Mouse (Mus musculus) megakaryocyte progenitor cell, adult 5-6 weeks (primary cell): Measurements from ENCODE around the gene Rgs8. TPM values are rescaled to one million over a fixed set of nuclear protein-coding genes. Genes with fewer than 3 reads are reported as not detected.

Experiments used
- ATAC-seq: replicated peaks from 2 replicates; pipeline ENCODE4 v1.8.0; 2016; ENCODE audit warnings: mild to moderate bottlenecking, moderate TSS enrichment, inconsistent platforms; ENCODE audit not compliant: poor library complexity
- total RNA-seq, 2 experiments: library from RNA; stranded (forward) in 1 of 2; stranded (reverse) in 1 of 2; fragments of 157-497, 149-512 nt in 1 of 2; fragments of 200-1000 nt in 1 of 2; gene quantifications; 2 replicates each; pipeline versions ENCODE4 v1.2.3 to v1.2.4; 2015 to 2017

Rgs8 gene
- total RNA-seq, 2 experiments from 2014 or later: 0.25 to 1.1 TPM

DNA sequence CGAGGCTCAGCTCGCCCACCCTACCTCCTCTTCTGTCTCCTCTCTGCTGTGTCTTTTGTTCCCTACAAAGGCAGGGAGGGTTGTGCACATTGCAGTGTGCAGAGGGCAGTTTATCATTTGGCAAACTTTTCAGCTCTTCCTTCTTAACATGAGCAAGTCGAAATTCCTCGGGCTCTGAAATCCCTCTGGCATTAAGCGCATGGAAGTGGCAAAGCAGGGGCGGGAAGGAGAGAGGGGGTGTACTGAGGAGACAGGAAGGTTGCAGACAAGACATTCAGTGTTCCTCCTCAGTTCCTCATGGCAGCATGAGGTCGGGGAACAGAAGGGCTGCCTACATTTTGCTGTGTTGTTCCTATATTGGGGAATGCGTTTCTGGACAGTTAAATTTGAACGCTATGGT is 19.9 kb downstream of the Rgs8 start:
- no peak for ATAC-seq

GRCm38 (mm10) chr1:153673900-153674299 is 21.1 kb downstream of the Rgs8 start:
- ATAC-seq: no peak

DNA sequence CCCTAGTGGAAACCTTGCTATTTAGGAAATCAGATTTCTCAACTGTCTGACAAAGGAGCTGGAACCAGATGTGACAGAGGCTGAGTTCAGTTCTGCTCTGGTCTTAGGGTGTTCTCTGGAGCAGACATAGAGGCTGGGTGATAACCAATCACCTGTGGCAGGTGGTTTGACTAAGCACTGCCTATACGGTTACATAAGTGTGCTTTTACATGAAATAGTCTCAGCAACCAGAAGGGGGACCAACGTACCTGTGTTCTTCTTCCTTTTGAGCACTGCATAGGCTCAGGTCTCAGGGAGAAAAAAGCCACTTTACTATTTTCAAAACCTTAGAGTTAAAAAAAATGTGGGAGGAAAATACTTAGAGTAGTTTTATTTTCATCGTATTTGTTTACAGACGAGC is 22.8 kb downstream of the Rgs8 start:
- no peak for ATAC-seq

GRCm38 (mm10) chr1:153677635-153678034 is 24.8 kb downstream of the Rgs8 start:
- no peak for ATAC-seq

- ATAC-seq: no peak
Measured at GRCm38 (mm10) chr1:153679147-153679546, 26.3 kb downstream of the Rgs8 start.

- ATAC-seq: no peak
Measured at GRCm38 (mm10) chr1:153679653-153680052, 26.8 kb downstream of the Rgs8 start.

- no peak for ATAC-seq
Measured at GRCm38 (mm10) chr1:153680363-153680762, 27.5 kb downstream of the Rgs8 start.

GRCm38 (mm10) chr1:153681036-153681435 is 28.2 kb downstream of the Rgs8 start:
- ATAC-seq: no peak

- no peak for ATAC-seq
Measured at GRCm38 (mm10) chr1:153683190-153683589, 30.4 kb downstream of the Rgs8 start.

DNA sequence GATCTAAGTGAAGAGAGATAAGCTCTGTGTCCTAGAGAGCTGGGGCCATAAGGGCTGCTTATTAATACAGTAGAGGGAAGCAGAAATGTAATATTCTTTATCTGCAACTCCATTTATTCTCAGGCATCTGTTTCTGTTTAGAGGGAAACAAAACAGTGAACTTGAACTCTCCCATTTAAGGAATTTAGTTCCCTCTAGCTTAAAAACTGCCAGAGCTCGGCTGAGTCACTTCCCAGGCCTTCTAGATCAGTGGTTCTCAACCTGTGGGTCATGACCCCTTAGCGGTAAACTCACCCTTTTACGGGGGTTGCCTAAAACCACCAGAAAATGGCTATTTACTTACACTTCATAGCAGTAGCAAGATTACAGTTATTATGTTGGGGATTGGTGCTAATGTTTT is 32.8 kb downstream of the Rgs8 start:
- no peak for ATAC-seq

- no peak for ATAC-seq
Measured at GRCm38 (mm10) chr1:153692526-153692925, 39.7 kb downstream of the Rgs8 start.

DNA sequence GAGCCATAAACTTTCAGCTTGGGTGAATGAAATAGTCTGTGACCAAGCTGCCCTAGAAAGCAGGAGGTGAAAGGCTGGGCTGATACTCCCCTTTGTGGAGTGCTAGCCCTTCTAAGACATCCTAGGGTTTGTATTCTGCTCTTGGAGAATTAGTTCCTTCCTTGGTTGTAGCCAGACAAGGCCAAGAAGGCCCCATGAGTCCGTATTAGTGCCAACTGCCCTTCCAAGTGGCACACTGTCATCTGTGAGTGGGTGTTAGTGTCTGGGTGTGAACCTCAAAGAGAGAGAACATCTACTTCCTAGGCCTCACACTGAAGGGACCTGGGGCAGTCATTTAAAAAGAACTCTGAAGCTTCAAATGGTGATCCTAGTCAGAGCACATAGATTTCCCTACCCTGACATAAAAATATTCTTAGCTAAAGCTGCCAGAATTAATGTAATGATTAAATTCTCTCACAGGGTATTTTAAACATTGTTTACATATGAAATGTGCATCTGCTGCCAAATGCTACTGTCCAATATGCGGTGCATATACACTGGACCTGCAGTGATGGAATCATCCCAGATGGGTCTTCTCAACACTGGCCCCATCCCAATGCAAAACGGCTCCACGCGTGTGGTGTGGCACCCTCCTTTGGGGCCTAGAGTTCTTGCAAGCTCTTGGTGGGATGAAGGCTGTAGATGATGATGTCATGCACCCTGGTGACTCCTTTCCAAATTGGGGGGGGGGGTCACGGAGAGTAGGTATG is 41.7 kb downstream of the Rgs8 start:
- ATAC-seq: no peak

DNA sequence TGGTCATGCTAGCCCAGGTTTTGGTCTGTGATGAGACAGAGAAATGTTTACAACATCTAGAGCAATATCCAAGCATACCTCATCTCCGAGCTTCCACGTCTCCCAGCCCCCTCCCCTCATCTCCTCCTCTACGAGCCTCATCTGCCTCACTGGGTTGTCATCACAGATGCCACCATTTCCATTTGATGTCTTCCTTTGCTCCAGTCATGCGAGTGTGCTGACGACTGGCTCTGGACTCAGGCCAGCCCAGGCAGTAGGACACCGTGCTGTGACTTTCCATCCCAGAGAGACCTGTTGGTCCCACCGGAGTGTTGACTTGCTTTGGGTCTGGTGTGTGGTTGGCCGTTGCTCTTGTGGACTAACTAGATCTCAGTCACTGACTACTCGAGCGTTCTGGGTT is 42.6 kb downstream of the Rgs8 start:
- ATAC-seq: no peak

GRCm38 (mm10) chr1:153696093-153696492 is 43.3 kb downstream of the Rgs8 start:
- no peak for ATAC-seq

GRCm38 (mm10) chr1:153696541-153696940 is 43.7 kb downstream of the Rgs8 start:
- ATAC-seq: no peak

DNA sequence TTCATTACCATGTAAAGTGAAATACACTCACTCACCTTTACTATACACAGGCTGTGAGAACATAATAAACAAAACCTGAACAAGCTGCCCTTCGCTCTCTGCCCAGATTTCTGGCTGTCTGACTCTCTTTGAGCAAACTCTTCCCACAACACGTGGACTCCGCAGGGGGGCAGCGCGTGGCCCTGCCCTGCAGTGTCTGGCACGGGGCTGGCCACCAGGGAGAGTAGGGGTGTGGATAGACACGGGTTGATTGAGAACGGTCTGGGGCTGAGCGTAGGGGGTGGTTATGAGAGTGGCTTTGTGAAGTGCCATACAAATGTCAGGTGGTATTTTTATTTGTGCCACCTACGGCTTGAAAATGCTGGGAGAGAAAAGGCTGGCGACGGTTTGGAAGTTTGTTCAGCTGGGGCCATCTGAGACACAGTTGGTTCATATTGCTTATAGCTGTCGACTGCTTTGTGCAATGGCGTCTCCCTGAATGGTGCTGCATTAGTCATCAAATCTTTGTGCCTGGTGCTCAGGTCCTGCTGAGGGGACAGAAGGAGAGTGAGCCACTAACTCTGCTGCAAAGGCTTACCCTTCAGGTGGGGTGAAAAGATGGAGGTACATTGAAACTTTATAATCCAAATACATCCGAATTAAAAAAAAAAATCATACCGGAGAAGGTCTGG is 44.9 kb downstream of the Rgs8 start:
- no peak for ATAC-seq

- no peak for ATAC-seq
Measured at GRCm38 (mm10) chr1:153698311-153699084, 45.7 kb downstream of the Rgs8 start.

- peak; percentile 57 for ATAC-seq
Measured at GRCm38 (mm10) chr1:153700448-153701063, 47.7 kb downstream of the Rgs8 start.

DNA sequence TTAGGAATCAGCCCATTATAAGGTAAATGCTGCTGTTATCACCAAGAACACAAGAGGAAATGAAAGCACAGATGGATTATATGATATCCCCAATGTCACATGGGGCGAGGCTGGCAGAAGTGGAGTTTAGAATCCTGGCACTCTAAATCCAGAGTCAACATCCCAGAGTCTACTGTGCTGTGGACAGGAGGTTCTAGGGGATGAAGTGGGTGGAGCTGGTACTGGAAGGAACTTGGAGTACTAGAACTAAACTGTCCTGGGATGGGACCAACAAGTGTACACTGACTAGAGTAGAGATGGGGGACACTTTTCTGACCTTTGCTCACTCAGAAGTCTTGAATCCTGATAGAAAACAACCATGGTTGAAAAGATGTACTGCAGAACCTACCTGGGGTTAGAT is 48.6 kb downstream of the Rgs8 start:
- no peak for ATAC-seq

- 0 out of 2 replicates have a peak, but pooled peaks have one; percentile 30 for ATAC-seq
Measured at GRCm38 (mm10) chr1:153702166-153702852, 49.5 kb downstream of the Rgs8 start.
